Mouse (Mus musculus) limb, embryonic 14.5 days (tissue): Measurements from ENCODE around the gene Hesx1. TPM values are rescaled to one million over a fixed set of nuclear protein-coding genes. Genes with fewer than 3 reads are reported as not detected.

Source experiments
- ATAC-seq: fragments of 200-750 bp; cut with Nextera tagmentation; 2 replicates; pipeline ENCODE4 v1.8.0; 2017; ENCODE audit warnings: low read depth, moderate number of reproducible peaks, moderate TSS enrichment; ENCODE audit not compliant: low FRiP score
- DNase-seq: peaks from one replicate; pipeline ENCODE4 v3.0.0-alpha.2; 2015; ENCODE audit warnings: low spot score
- H3K27ac ChIP-seq: fragments of 300-500 bp; sonication (generic); replicated peaks from 2 replicates; pipeline ENCODE4 v1.5.1; 2014; ENCODE audit warnings: low read depth, mild to moderate bottlenecking, low read length, moderate library complexity, mixed read lengths
- H3K27me3 ChIP-seq: fragments of 300-500 bp; sonication (generic); 2 replicates; pipeline ENCODE4 v1.6.1; 2014; ENCODE audit warnings: low read length, mixed read lengths; ENCODE audit not compliant: control insufficient read depth, insufficient read depth
- H3K36me3 ChIP-seq: fragments of 300-500 bp; sonication (generic); 2 replicates; pipeline ENCODE4 v1.6.1; 2014; ENCODE audit warnings: mild to moderate bottlenecking, low read length, moderate library complexity, mixed read lengths; ENCODE audit not compliant: control insufficient read depth, insufficient read depth
- H3K4me1 ChIP-seq: fragments of 300-500 bp; sonication (generic); 2 replicates; pipeline ENCODE4 v1.6.1; 2014; ENCODE audit warnings: antibody characterized with exemption, low read length, mixed read lengths; ENCODE audit not compliant: control insufficient read depth, insufficient read depth
- H3K4me2 ChIP-seq: fragments of 300-500 bp; sonication (generic); replicated peaks from 2 replicates; pipeline ENCODE4 v1.6.1; 2014; ENCODE audit warnings: low read depth, mild to moderate bottlenecking, low read length, moderate library complexity; ENCODE audit not compliant: severe bottlenecking
- H3K4me3 ChIP-seq: fragments of 300-500 bp; sonication (generic); replicated peaks from 2 replicates; pipeline ENCODE4 v1.5.1; 2014; ENCODE audit warnings: low read length
- H3K9ac ChIP-seq: fragments of 300-500 bp; sonication (generic); 2 replicates; pipeline ENCODE4 v1.6.1; 2014; ENCODE audit warnings: mild to moderate bottlenecking, low read depth, low read length, moderate library complexity; ENCODE audit not compliant: severe bottlenecking
- H3K9me3 ChIP-seq: fragments of 300-500 bp; sonication (generic); 2 replicates; pipeline ENCODE4 v1.6.1; 2016; ENCODE audit warnings: low read length; ENCODE audit not compliant: control insufficient read depth
- POLR2A ChIP-seq: fragments of 200-500 bp; IDR thresholded peaks from 2 replicates; pipeline ENCODE4 v1.8.0; 2012; ENCODE audit warnings: inconsistent platforms, mild to moderate bottlenecking, moderate library complexity, borderline replicate concordance; ENCODE audit not compliant: insufficient read depth, insufficient read length; ENCODE audit errors: extremely low read depth
- WGBS: fragments of 180-500 bp; shearing (Covaris S2); extraction: QIAGEN DNeasy Blood & Tissue Kit; methylation state at CpG from one replicate; pipeline ENCODE4 v1.1.7; 2014; 5-methylcytosine and 5-hydroxymethylcytosine counted together
- polyA plus RNA-seq, 2 experiments: library from polyadenylated mRNA; depleted of rRNA in 1 of 2; stranded (reverse) in 1 of 2; unstranded in 1 of 2; fragments of >200 nt; fragmentation: Nextera tagmentation in 1 of 2; extraction: Ambion mirVana in 1 of 2; gene quantifications; 2 replicates each; pipeline versions ENCODE4 v1.2.1 to v1.2.3; 2012 to 2014

Gene Hesx1
- polyA plus RNA-seq, 2 experiments = 0.14 TPM; not detected in 1

DNA sequence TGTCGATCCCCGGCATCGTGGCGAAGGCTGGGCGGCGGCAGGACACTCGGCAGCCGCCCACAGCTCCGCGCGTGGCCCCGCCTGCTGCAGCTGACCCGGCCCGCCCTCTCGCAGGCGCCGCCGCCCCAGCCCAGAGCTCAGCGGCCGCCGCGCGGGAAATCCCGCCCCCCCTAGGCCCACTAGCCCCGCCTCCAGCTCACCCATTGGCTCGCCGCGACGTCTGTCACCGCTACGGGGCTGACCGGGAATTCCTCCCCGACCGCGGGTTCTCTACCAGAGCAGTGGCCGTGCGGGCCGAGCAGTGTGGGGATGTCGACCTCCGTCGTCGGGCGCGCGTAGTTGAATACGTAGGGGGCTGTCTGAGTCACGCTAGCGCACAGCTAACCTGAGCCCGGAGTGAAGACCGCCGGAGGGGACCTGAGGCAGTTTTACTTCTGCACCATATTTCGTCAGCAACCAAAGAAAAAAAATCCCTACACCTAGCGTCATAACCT, 23.7 kb upstream of the Hesx1 start:
- WGBS = 2% methylated on average over 48 of the region's 53 CpGs
- no peaks in the 10 kb centered on the region for H3K36me3 ChIP-seq
- H3K27me3 ChIP-seq = no peaks in the 10 kb centered on the region
- peak overlapping the region; percentile 91 for H3K9ac ChIP-seq
- peak overlapping the region; percentile 94 for H3K27ac ChIP-seq
- TF ChIP-seq POLR2A = peak; percentile 92; the same call in 1 of the 2 replicates
- ATAC-seq (peak; percentile 99), DNase-seq (peak; percentile 94)
- H3K4me3 ChIP-seq = peak overlapping the region; percentile 92
- peak overlapping the region; percentile 54 for H3K4me2 ChIP-seq
- H3K4me1 ChIP-seq = no peaks in the 10 kb centered on the region; the same call in 1 of the 2 replicates
- no peaks in the 10 kb centered on the region for H3K9me3 ChIP-seq

DNA sequence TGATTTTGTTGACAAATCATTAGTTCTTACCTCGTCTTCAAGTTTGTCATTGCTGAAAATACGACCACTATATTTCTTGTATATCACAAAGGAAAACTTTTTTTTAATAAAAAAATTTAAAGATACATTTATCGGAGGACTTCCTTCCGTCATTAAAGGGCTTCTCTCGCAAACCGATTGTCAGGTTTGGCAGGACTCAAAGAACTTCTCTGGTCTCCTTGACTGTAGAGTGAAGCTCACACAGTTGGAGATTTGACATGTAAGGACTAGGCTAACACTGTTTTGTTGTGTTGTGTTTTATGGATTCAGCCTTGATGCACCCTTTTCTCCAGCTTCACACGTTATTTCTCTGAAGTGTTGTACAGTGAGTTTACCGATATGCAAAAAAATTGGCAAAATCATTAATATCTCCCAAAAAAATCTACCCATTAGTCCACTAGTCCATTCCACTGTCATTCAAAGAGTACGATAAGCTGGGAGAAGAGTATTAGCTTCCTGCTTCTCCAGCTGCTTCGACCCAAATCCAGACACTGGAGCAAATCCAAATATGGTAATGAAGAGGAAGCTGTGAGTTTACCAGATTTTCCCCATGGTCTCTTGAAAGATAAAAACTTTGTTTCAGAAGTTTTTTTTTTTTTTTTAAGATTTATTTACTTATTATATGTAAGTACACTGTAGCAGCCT, 23.0 kb upstream of the Hesx1 start, which contains the start of gene Appl1:
Gene Appl1 (minus strand): TSS at position 127 of the 684 bp plus-strand sequence.
- ATAC-seq (no peak), DNase-seq (no peak)
- Histone ChIP-seq H3K4me2 (peak within 1 kb of the TSS; percentile 54), H3K27me3 (no peaks in the 10 kb centered on the region), H3K9ac (peak within 1 kb of the TSS; percentile 91), H3K27ac (peak within 1 kb of the TSS; percentile 94), H3K4me1 (no peaks in the 10 kb centered on the region; the same call in 1 of the 2 replicates), H3K36me3 (no peaks in the 10 kb centered on the region), H3K9me3 (no peaks in the 10 kb centered on the region), H3K4me3 (peak within 1 kb of the TSS; percentile 92)
- TF ChIP-seq POLR2A = no peak
- 44% methylated on average over 10 of the region's 10 CpGs for WGBS

- ATAC-seq (no peak), DNase-seq (no peak)
- Histone ChIP-seq H3K36me3 (no peaks in the 10 kb centered on the region), H3K9me3 (no peaks in the 10 kb centered on the region), H3K4me2 (no peak overlapping the region), H3K27ac (no peak overlapping the region), H3K9ac (no peak overlapping the region), H3K4me1 (no peaks in the 10 kb centered on the region; the same call in 1 of the 2 replicates), H3K4me3 (no peak overlapping the region), H3K27me3 (no peaks in the 10 kb centered on the region)
- 80% methylated on average over 2 of the region's 2 CpGs for WGBS
- no peak for TF ChIP-seq POLR2A
Observed at GRCm38 (mm10) chr14:26973089-26973488, 21.1 kb upstream of the Hesx1 start.

- Histone ChIP-seq H3K27ac (no peak overlapping the region), H3K9ac (no peak overlapping the region), H3K4me1 (no peaks in the 10 kb centered on the region), H3K36me3 (no peaks in the 10 kb centered on the region), H3K4me3 (no peak overlapping the region), H3K27me3 (no peaks in the 10 kb centered on the region), H3K9me3 (no peaks in the 10 kb centered on the region), H3K4me2 (no peak overlapping the region)
- 66% methylated on average over 3 of the region's 3 CpGs for WGBS
- ATAC-seq (no peak), DNase-seq (no peak)
- TF ChIP-seq POLR2A = no peak
Observed at GRCm38 (mm10) chr14:26975490-26975889, 18.7 kb upstream of the Hesx1 start.

- WGBS = 77% methylated on average over 7 of the region's 7 CpGs
- no peak for TF ChIP-seq POLR2A
Observed at GRCm38 (mm10) chr14:26976212-26976611, 18.0 kb upstream of the Hesx1 start.

More at GRCm38 (mm10) chr14:26976212-26976611, 18.0 kb upstream of the Hesx1 start:
- Histone ChIP-seq H3K27ac (no peak overlapping the region), H3K9ac (no peak overlapping the region), H3K4me1 (no peaks in the 10 kb centered on the region), H3K36me3 (no peaks in the 10 kb centered on the region), H3K9me3 (peaks cover 5% of the 10 kb centered on the region; the same call in 1 of the 2 replicates), H3K4me3 (no peak overlapping the region), H3K4me2 (no peak overlapping the region), H3K27me3 (no peaks in the 10 kb centered on the region)
- ATAC-seq = no peak
- no peak for DNase-seq
